Mouse (Mus musculus): ENCODE data around the gene Dph1. TPM values are rescaled to one million over a fixed set of nuclear protein-coding genes. Genes with fewer than 3 reads are reported as not detected.

The Dph1 gene
- total RNA-seq, 4 experiments from 2014 or later: 4.2 to 6.9 (median 5.4) TPM

DNA sequence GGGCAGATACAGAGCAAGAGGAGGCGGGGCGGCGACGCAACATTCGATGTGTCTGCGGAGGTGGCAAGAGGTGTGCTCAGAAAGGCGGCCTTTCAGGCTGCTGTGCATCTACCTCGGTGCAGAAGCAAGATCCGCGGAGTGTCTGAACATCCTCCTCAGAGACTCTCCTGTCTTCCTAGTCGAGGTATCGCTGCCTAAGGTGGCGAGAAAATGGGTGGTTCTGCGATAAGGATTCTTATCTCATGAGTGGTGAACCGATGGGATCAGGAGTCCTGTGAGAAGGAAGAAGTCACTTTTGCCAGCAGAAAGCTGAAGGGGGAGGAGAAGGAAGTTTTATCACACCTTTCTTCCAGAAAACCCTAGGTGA is 17.3 kb downstream of the Dph1 start:
- DNase-seq (ENCODE audit: low spot score in 2 of 2): no peak

DNA sequence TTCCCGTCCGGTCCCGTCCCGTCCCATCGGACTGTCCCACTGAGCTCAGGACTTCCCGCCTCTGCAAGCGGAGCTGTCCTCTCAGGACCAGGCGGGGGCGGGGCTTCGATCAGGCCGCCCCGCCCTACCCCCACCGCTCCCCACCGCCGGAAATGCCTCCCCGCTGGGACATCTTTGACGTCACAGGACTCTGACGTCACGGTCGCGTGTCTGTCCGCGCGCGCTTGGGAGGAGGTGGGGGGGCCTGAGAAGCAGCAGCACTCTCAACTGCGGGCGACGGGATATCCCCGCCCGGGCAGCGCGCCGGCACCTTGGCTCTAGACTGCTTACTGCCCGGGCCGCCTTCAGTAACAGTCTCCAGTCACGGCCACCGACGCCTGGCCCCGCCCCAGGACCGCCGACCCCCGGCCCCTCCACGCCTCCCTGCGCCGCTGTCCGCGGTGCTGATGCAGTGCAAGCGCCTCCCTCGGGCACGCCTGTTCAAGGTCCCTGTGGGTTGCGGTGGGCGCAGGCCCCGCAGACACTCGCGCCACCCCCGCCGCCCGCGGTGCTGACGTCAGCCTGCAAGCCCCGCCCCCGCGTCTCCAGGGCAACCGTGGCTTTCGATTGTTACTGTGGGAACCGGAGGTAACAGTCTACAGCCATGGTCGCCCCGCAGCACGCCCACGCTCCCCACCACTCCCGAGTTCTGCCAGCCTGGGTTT is 17.8 kb downstream of the Dph1 start:
- peak; percentile 57 to 61 for DNase-seq (ENCODE audit: low spot score in 2 of 2)

DNA sequence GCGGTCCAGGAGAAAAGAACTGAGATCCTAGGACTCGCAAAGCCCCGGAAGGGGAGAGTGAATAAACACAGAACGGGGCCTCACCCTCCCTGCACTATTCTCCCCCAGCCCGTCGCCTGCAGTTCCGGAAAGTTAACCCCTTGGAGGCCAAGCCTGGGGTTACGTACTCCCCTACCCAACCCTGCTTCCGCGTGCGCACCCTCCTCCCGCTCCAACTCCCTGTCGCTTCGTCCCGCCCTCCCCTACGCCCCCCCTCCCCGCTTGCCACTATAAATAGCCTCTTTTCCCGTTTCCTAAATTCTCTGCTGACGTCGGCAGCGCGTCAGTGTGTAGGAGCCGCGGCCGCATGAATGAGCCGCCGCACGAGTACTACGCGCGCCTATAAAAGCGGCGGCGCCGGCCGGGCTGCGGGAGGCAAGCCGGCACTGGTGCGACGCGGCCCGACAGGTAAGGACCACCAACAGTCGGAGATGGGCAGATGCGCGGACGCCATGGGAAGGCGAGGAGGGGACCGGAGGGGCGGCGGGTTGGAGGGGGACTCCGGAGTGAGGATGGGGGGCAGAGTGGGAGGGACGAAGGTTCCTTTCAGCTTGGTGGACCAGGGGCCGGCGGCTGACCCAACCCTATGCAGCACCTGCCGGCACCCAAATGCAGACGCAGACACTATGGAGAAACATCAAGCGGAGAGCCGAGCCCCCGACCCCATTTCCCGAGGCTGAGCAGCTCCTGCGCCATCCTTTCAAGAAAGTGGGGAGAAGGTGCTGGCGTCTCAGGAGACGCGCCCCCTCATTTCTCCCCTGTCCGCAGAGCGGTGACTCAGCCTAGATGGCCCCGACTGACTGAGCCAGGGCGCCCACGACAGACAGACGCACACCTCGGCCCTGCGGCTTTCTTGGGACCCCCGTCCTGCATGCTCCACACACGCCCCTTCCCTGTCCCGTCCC is 18.6 kb downstream of the Dph1 start:
- no peak for DNase-seq (ENCODE audit: low spot score in 2 of 2)

DNA sequence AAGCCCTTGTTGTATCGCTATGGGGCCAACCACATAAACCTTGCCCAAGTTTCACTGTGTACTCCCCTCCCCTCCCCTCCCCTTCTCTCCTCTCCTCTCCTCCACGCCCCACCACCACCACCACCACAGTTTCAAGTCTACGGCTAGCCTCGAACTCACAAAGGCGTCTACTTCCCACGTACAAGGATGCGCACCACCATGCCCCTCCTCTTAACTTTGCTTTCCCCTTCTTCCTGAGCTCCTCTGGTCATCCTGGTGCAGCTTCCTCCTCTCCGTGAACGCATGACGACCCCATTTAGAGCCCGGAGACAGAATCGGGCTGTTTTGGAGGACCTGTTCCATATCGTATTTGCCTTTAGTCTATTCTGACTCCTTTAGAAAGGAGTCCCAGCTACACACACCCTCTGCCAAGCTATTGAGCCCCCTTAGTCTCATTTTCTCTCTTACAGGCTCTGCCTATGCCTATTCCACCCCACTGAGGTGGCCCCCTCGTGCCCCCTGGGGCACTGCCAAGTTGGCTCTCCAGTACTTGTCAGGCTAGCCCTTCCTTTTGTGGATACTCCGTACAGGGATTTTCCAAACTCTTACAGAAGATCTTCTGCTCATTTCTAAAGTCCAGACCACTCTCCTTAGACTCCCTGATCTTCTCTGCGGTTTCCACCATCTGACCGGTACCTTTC is 19.7 kb downstream of the Dph1 start:
- DNase-seq (ENCODE audit: low spot score in 2 of 2): no peak

DNA sequence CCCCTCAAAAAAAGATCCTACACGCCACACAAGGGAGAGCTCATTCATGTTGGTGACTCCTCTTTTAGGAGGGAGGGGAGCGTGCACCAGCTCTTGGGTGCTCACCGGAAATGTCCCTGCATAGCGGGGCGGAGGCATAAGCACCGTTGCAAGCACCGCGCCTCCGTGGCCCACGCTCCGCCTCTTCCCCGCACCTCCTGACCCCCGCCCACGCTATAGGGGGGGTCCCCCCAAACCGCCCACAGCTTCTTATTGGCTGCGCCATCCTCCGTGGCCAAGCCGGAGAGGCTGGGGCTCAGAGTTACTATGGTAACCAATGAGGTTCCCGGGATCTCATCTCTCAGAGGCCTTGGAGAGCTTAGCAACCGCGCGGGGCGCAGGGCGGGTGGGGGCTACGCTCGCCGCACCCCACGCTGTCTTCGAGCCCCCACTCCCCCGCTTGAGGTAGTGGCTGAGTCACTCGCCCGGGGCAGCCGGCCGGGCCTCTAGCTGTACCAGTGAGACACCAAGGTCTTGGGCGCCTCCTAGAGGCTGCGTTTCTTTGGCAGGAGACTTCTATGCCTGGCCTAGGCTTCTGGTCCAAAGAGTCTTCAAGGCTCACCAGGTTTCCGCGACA is 20.8 kb downstream of the Dph1 start:
- DNase-seq (ENCODE audit: low spot score in 2 of 2): peak; percentile 93 to 94

DNA sequence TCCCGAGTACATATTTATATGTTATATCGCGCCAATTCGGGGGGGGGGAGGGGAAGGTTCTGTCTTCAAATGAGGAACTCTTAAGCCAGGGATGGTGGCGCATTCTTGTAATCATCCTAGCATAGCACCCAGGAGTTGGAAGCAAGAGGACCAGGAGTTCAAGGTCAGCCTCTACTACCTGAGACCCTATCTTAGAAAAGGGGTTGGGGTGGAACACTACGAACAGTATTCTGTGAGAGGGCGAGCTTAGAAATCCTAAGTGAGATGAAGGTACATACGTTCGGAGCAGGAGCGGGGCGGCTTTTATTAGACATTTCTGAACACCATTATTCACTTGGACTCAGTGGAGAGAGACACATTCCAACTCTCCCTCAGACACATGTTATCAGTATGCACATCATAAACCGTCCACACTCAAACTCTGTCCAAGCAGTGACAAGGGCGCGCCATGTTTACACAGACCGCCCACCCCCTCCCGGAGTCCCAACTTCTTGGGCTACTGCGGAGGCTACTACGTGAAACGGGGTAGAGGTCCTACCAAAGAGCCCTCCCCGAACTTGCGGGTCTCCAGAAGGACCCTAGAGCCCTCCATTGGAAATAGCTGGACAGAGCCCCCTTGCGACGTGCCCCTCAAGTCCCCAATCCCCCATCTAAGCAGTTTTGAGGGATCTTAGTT is 21.5 kb downstream of the Dph1 start, which contains the start of gene Hic1:
Hic1 (minus strand) TSS at position 115 of the 676 bp plus-strand sequence.
- no peak for DNase-seq (ENCODE audit: low spot score in 2 of 2)

DNA sequence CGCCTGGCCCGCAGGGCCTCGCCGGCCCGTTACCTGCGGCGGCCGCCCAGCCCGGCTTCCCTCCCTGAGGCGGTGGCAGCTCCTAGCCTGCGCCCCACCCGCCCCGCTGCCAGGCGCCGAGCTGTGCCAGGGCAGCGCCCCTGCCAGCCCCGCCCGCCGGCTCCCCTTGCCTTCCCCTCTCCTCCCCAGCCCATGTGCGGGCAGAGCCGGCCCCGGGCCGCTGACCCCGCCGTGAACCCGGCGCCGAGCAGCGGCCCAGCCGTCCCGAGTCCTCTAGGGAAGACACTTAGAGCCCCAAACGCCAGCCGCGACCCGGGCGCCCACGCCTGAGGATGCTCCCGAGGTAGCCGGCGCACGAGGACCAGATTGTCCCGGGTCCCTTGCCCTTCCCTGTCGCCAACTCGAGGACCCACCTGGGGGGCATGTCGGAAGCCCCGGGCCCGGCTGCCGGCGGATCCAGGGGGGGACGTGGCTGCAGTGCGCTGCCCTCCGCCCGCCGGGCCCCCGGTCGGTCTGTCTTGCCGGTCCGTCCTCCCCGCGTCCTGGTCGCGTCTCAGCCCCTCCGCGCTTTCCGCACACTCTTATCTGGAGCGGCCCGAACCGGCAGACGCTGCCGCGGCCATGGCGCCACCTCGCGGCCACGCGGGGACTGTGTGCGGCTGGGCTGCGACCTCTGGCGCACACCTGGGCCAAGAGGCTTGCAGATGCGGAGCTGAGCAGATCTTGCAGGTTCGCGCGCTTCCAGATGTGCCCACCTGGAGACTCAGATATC is 22.3 kb downstream of the Dph1 start:
- DNase-seq (ENCODE audit: low spot score in 2 of 2): peak; percentile 77 to 80

DNA sequence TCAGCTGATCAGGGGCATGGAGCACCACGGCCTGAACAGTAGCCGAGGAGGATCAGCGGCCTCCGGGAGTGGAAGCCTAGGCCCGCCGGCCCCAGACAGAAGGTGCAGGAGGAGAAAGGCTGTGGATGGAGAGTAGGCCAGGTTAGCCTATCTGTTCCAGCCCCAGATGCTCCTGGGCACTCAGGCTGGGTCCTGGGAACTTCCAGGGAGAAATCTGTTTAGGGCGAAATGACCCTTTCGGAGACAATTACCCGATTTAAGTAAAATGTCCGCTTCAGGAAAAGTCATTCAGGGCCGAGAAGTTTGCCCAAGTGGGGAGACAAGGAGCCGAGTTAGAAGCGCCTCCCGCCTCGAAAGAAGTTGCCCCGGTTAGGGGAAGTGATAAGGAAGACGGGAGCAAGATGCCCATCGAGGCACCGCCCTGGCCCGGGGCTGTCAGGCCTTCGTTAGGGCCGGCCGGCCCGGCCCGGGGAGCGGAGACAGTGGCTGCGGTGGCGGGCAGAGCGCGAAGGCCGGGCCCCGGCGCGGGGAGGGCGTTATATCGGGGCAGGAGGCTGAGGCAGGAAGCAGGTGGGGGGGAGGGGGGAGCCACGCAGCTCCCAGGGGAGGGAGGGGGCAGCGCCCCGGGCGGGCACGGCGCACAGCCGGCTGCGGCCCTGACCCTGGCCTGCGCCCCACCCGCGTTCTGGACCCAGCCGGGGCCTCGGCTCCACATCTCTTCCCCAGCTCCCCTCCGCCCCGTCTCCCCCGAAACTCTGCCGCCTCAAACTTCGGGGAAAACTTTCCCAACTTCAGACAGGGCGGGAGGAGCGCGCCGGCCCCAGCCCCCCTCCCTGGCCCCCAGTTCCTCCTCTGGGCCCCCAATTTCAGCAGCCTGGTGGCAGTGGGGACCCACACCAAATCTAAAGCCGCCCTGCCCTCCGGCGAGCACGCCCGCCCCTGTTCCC is 23.1 kb downstream of the Dph1 start:
- DNase-seq (ENCODE audit: low spot score in 2 of 2): no peak

DNA sequence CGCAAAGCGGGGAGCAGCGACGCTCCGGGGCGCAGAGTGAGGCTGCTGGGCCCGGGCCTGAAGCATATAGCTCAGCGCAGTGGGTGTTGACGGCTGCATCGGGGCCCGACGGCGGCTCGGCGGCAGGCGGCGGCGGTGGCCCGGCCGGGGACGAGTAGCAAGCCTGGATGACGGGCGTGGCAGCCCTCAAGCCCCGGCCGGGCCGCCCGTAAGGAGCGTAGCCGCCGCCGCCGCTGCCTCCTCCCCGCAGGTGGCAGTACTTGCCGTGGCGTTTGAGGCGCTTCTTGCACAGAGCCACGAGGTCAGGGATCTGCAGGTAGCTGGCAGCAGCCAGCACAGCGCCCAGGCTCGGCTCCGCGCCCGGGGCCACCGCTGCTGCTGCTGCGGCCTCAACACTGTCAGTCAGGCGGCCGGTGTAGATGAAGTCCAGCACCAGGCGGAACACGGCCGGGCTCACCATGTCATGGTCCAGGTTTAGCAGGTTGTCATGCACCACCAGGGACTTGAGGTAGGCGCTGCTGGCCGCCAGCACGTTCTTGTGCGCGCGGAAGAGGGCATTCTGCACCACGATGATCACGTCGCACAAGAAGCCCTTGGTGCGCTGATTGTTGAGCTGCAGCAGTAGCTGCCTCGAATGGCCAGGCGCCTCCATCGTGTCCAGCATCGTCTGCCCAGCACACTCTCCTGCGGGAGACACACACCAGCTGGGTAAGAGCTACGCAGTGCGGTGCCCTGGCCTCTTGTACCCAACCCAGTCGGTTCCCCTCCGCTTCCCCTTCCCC is 24.0 kb downstream of the Dph1 start:
- DNase-seq (ENCODE audit: low spot score in 2 of 2): no peak

DNA sequence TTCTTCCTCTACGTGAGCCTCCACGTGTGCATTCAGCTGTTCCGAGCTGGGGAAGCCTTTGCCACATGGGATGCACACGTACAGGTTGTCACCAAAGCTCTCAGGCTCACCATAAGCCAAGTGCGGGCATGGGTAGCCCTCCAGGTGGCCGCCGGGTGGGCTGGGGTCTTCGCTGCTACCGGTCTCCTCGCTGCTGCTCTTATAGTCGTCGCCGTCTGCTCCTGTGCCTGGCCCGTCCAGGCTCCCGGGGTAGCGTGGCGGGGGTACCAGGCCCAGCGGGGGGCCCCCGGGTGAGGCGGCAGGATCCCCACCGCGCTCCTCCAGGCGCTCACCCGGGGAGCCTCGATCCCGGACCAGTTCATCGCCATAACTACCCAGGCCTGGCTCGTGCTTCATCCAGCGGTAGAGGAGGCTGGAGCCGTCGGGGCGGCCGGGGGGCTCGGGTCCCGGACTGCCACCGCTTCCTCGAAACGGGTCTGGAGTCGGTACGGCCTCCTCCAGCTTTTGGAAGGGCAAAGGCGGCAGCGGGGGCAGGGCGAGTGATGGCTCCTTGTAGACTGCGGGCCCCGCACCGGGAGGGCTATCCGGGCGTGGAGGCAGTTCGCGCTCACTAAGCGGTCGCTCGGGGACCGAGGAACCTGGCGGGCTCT is 24.7 kb downstream of the Dph1 start:
- DNase-seq (ENCODE audit: low spot score in 2 of 2): no peak

DNA sequence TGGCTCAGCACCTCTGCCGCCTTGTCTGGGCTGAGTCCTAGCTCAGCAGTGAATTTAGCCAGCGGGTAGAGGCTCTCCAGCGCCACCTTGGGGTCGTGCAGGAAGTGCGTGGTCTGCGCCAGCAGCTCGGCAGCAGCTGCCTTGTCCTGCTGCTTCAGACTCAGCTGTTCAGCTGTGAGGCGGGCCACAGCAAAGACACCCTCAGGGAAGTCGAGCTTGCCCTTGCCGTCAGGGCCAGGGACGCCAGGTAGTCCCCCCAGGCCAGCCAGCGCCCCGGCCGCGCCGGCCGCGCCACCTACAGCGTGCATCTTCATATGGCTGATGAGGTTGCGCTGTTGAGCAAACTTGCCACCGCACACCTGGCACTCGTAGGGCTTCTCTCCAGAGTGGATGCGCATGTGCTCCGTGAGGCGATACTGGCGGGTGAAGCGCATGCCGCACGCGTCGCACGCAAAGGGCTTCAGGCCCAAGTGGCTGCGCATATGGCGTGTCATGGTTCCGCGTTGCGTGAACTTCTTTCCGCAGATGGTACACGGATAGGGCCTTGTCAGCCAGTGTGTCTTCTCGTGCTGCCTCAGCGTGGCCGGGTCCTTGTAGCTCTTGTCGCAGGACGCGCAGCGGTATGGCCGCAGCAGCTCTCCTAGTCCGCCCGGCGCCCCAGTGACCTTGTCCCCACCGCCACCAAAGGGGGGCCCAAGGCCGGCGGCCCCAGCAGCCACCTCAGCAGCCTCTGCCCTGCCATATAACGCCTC is 25.4 kb downstream of the Dph1 start:
- peak in 1 of 2 experiments; percentile 76 for DNase-seq (ENCODE audit: low spot score in 2 of 2)

DNA sequence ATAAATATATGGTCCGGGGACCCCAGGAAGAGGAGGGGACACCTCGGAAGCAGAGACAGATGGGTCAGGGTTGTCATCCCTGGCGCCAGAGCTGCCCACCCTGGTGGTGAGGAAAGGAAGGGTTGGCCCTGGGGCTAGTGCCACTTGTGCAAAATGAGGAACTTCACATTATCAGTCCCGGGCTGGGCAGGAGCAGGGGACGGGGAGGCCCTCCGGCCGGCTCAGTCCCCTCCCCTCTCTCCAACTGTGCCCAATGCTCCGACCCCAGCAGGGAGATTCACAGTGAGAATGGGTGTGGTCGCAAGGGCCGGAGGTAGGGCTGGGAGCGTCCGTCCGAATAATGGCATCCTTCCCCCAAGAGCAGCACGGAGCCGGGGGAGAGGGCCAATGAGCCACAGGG is 26.3 kb downstream of the Dph1 start:
- DNase-seq (ENCODE audit: low spot score in 2 of 2): no peak

DNA sequence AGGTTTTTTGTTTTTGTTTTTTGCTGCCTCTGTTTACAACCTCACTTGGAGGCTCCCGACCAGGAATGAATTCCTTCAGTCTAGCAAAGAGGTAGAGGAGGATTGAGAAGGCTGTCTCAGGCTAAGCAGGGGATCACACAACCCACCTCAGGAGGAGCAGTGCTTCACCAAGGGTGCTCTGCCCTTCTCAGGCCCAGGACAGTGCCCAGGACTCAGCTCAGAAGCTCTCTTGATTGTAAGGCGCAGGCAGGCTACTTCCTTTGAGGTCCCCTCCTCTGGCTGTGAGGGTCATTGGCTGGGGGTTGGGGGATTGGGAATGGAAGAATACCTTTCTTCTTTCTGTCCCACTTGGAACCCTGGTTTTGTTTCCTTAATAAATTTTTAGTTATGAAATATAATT is 27.0 kb downstream of the Dph1 start:
- DNase-seq (ENCODE audit: low spot score in 2 of 2): no peak

DNA sequence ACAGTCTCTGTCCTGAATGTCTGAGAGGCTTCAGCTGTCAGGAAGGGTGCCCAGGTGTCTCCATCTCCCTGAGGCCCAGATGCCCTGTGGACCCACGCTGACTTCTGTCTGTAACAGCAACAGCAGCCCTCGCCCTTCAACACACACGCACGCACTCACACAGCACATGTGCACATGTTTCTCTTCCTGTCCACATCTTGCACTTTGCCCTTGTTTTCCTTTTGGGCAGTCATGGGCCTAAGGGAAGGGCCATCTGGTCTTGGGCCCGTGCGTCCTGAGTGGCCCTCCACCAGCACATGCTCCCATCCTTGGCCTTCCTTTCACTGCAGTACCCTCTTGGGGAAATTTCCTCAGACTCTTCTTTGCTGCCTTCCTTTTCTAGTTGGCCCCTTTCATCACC is 27.7 kb downstream of the Dph1 start:
- DNase-seq (ENCODE audit: low spot score in 2 of 2): no peak

DNA sequence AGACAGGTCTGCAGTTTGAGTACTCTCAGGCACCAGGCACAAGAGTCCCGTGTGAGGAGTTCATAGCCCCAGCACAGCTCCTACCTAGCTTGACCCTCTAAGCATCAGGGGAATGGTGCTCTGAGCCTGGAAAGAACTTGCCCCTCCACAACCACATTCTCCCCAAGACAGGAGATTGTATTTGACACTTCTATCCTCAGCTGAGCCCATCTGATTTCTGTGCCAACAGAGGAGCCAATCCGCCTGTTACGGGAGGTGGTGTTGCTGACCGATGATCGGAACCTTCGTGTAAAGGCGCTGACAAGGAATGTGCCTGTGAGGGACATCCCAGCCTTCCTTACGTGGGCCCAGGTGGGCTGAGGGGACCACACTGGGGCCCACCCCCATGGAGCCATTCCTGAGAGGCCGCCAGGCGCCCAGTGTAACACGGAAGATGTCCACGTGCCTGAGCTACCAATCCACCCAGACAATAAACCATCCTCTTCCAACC is 28.4 kb downstream of the Dph1 start:
- no peak for DNase-seq (ENCODE audit: low spot score in 2 of 2)

DNA sequence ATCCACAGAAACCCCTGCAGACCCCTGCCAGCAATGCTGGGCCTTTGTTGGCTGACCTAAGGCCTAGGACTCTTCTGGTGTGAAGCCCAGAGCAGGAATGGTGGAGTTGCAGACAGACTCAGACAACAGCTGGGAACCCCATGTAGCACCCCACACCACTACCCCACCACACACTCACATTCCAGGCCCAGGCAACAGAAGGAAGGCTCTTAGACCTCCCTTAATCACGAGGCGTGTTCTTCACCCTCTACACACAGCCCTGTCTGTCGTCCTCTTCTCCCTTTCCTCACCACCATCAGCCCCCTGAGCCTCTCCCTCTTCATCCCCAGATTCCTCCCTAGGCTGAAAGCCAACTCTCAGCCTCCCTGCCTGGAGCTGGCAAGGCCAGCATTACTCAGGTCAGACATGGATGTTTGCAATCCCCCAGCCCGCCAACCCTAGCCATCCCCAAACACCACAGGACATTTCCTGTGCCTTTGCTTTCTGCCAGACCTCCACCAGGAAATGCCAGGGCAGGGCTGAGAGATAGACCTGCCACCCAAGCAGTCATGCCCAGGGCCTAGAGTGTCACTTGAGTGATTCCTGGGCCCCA is 29.5 kb downstream of the Dph1 start:
- no peak for DNase-seq (ENCODE audit: low spot score in 2 of 2)
